Mouse (Mus musculus): Measurements from ENCODE around the gene Camk2g. TPM values are rescaled to one million over a fixed set of nuclear protein-coding genes. Genes with fewer than 3 reads are reported as not detected.

The Camk2g gene
- polyA plus RNA-seq, 1 experiment from 2014 or later: 166 TPM

DNA sequence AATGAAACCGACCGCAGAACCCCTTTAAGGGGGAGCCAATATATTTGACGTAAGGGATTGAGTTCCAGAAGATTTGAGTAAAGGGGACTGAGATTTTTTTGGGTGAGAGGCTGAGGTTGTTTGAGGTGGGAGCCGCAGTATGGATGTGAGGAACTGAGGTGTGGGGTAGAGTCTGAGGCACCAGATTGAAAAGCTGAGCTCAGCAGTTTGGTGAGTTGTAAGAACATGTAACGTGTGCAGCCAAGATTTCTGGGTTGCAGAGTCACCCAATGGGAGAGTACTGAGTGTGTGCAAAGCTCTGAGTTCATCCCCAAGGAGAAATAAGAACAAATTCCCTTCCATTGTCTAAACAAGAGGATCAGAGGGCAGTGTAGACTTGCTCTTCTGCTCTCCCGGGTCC, 4.4 kb upstream of the Camk2g start:
- 87% methylated on average over 6 of the region's 6 CpGs for WGBS
- H3K36me3 ChIP-seq (replicated peaks; ENCODE audit: control insufficient read depth, insufficient read depth): no peaks in the 10 kb centered on the region

DNA sequence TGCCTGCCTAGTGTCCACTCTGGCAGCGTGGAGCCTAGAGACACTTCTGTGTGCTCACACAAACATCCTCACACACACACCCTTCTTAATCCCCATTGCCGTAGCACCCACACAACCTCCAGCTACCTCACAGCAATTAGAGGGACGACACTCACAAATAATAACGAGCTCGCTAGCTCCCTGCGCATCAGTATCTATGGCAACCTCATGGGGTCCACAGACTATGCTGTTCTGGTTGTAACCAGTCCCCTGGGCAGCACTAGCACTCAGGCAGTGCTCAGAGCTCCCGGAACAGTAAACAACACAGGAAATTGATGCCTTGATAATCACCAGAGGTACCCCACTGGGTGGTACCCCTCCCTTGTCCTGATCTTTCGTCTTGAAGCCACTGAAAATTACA, 2.8 kb upstream of the Camk2g start:
- peaks cover 30% of the 10 kb centered on the region for H3K4me1 ChIP-seq (replicated peaks; ENCODE audit: control insufficient read depth, insufficient read depth, low read length)
- DNase-seq (ENCODE audit: low spot score) (no peak), ATAC-seq (ENCODE audit: low FRiP score) (peak; percentile 28; the same call in 1 of the 2 replicates)
- no peaks in the 10 kb centered on the region for H3K27me3 ChIP-seq (ENCODE audit: control insufficient read depth, insufficient read depth, low read length)
- 18% methylated on average over 8 of the region's 8 CpGs for WGBS
- H3K9me3 ChIP-seq (ENCODE audit: control insufficient read depth, low read length): no peaks in the 10 kb centered on the region
- H3K4me3 ChIP-seq (replicated peaks; ENCODE audit: low read length): no peak overlapping the region
- H3K9ac ChIP-seq: no peak overlapping the region
- no peak overlapping the region for H3K27ac ChIP-seq
- no peak overlapping the region; the same call in 1 of the 2 replicates for H3K4me2 ChIP-seq (replicated peaks)
- H3K36me3 ChIP-seq (replicated peaks; ENCODE audit: control insufficient read depth, insufficient read depth): peaks cover 2% of the 10 kb centered on the region; the same call in 1 of the 2 replicates

More for the DNA sequence above, 4.4 kb upstream of the Camk2g start:
- no peak for ATAC-seq (ENCODE audit: low FRiP score)
- no peak for DNase-seq (ENCODE audit: low spot score)
- Histone ChIP-seq H3K4me1 (replicated peaks; ENCODE audit: control insufficient read depth, insufficient read depth, low read length) (peaks cover 19% of the 10 kb centered on the region), H3K4me2 (replicated peaks) (no peak overlapping the region), H3K9me3 (ENCODE audit: control insufficient read depth, low read length) (no peaks in the 10 kb centered on the region), H3K9ac (no peak overlapping the region), H3K27me3 (ENCODE audit: control insufficient read depth, insufficient read depth, low read length) (no peaks in the 10 kb centered on the region), H3K27ac (no peak overlapping the region), H3K4me3 (replicated peaks; ENCODE audit: low read length) (no peak overlapping the region)

DNA sequence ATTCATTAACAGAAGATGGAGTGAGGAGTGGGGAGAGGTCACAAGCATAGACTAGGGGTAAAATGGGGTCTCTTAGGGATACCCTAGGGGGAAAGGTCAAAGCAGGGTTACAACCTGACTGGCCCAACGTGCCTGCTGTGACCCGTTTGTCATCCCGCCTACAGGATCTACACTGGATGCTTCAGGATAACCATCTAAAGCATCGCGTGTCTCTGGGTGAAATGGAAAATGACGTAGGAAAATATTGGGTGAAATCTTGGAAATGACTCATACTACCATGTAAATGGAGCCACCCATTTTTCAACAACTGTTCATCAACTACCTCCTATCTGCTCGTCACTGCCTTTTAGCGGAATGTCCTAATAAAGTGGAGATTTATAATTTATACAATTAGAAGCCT, 2.3 kb upstream of the Camk2g start:
- WGBS: 62% methylated on average over 8 of the region's 8 CpGs
- no peak for ATAC-seq (ENCODE audit: low FRiP score)
- Histone ChIP-seq H3K4me3 (replicated peaks; ENCODE audit: low read length) (no peak overlapping the region), H3K4me2 (replicated peaks) (no peak overlapping the region), H3K27me3 (ENCODE audit: control insufficient read depth, insufficient read depth, low read length) (no peaks in the 10 kb centered on the region), H3K36me3 (replicated peaks; ENCODE audit: control insufficient read depth, insufficient read depth) (peaks cover 7% of the 10 kb centered on the region; the same call in 1 of the 2 replicates), H3K4me1 (replicated peaks; ENCODE audit: control insufficient read depth, insufficient read depth, low read length) (peaks cover 35% of the 10 kb centered on the region), H3K27ac (no peak overlapping the region), H3K9me3 (ENCODE audit: control insufficient read depth, low read length) (no peaks in the 10 kb centered on the region), H3K9ac (0 out of 2 replicates have a peak overlapping the region, but pooled peaks have one; percentile 8)
- no peak for DNase-seq (ENCODE audit: low spot score)

DNA sequence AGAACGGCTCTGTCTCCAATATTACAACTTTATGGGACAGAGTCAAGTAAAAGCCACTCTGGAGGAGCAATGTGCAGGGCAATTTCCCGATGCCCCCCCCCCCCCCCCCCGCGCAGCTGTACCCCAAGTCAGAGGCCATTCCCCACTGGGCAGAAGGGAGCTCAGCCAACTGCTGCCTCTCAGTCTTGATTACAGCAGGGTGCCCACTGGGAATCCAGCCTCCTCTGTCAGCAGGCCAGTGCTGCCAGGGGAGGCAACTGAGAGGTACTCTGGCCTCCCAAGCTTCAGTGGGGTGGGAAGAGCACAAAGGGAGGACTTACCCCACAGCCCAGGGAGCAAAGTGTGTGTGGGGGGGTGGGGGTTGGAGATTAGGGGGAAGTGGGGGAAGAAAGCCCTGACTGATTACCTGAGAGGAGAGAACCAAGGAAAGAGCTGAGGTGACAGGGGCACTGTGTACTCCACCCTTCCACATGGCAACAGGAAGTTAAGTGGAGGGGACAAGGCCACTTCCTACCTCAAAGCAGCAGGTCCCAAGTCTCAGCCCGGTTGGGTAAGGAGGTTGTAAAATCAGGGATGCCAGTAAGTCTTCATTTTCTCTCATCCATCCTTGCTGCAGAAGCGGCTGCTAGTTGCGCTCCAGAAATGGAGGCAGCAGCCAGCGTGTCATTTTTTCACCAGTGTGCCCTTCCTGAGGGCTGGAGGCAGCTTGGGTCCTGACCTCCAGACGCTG, 1.7 kb upstream of the Camk2g start:
- Histone ChIP-seq H3K27me3 (ENCODE audit: control insufficient read depth, insufficient read depth, low read length) (no peaks in the 10 kb centered on the region), H3K4me3 (replicated peaks; ENCODE audit: low read length) (no peak overlapping the region), H3K9me3 (ENCODE audit: control insufficient read depth, low read length) (no peaks in the 10 kb centered on the region), H3K9ac (0 out of 2 replicates have a peak overlapping the region, but pooled peaks have one; percentile 8), H3K4me2 (replicated peaks) (no peak overlapping the region), H3K27ac (no peak overlapping the region), H3K4me1 (replicated peaks; ENCODE audit: control insufficient read depth, insufficient read depth, low read length) (peaks cover 35% of the 10 kb centered on the region), H3K36me3 (replicated peaks; ENCODE audit: control insufficient read depth, insufficient read depth) (peaks cover 13% of the 10 kb centered on the region)
- DNase-seq (ENCODE audit: low spot score): no peak
- WGBS: 35% methylated on average over 8 of the region's 9 CpGs
- ATAC-seq (ENCODE audit: low FRiP score): no peak

DNA sequence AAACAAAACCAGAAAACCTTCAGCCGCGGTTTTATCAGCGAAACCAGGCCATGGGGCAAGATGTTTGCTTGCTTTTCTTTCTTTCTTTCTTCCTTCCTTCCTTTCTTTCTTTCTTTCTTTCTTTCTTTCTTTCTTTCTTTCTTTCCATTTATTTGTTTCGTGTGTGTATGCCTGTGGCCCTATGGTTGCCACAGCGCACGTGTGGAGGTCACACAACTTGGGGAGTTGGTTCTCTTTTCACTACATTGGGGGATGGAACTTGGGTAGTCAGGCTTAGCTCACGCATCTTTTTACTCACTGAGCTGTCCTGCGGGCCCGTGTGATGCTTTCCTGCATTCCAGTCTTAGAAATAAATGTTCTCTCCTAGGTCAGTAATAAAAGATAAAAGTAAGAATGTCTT, 701 bp upstream of the Camk2g start:
- ATAC-seq (ENCODE audit: low FRiP score): no peak
- no peak for DNase-seq (ENCODE audit: low spot score)
- H3K4me3 ChIP-seq (replicated peaks; ENCODE audit: low read length): peak overlapping the region; percentile 91
- H3K9ac ChIP-seq: peak overlapping the region; percentile 87
- H3K4me1 ChIP-seq (replicated peaks; ENCODE audit: control insufficient read depth, insufficient read depth, low read length): peaks cover 35% of the 10 kb centered on the region
- H3K4me2 ChIP-seq (replicated peaks): peak overlapping the region; percentile 84
- 12% methylated on average over 9 of the region's 9 CpGs for WGBS
- no peaks in the 10 kb centered on the region for H3K27me3 ChIP-seq (ENCODE audit: control insufficient read depth, insufficient read depth, low read length)
- no peaks in the 10 kb centered on the region for H3K9me3 ChIP-seq (ENCODE audit: control insufficient read depth, low read length)
- peaks cover 18% of the 10 kb centered on the region for H3K36me3 ChIP-seq (replicated peaks; ENCODE audit: control insufficient read depth, insufficient read depth)
- 0 out of 2 replicates have a peak overlapping the region, but pooled peaks have one; percentile 20 for H3K27ac ChIP-seq

DNA sequence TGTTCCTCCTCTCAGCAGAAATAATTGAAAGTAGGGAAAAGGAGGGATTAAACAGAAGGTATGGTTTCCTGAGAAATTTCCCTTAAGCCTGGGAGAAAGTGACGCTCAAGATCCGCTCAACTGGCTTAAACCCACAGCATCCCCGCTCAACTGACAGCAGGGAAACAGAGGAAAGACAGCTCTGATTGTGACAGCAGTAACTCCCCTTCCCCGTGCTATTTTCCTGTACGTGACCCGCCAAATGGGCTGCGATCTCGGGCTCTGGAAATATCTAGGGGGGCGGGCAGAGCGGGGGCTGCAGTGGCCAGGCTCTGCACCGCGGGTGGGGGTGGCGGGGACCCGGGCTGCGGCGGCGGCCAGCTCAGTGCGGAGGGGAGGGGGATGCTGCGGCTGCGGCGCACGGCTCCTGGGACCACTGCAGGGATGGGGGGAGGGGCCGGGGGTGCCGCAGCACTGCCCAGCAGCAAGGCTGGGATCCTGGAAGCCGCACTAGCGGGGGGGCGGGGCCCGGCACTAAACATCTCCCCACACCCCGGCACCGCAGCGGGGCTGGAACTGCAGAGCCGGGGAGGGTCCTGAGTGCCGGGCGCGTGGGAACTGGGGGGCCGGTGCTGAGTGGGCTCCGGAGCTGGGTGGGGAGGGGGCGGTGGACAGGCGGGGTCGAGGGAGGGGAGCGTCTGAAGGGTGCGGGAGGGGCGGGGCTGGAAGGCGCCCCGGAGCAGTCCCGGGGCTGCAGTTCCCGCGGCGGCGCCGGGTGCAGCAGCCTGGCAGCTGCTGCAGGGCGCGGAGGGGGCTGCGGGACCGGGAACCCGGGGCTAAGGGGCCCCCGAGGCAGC, 748 bp downstream of the Camk2g start:
- ATAC-seq (ENCODE audit: low FRiP score) (peak; percentile 73), DNase-seq (ENCODE audit: low spot score) (peak; percentile 35)
- Histone ChIP-seq H3K9ac (peak overlapping the region; percentile 87), H3K36me3 (replicated peaks; ENCODE audit: control insufficient read depth, insufficient read depth) (peaks cover 31% of the 10 kb centered on the region), H3K4me1 (replicated peaks; ENCODE audit: control insufficient read depth, insufficient read depth, low read length) (peaks cover 35% of the 10 kb centered on the region), H3K27ac (peak overlapping the region; percentile 85), H3K9me3 (ENCODE audit: control insufficient read depth, low read length) (no peaks in the 10 kb centered on the region), H3K4me3 (replicated peaks; ENCODE audit: low read length) (peak overlapping the region; percentile 91), H3K4me2 (replicated peaks) (peak overlapping the region; percentile 84), H3K27me3 (ENCODE audit: control insufficient read depth, insufficient read depth, low read length) (no peaks in the 10 kb centered on the region)
- WGBS: under 1% methylated on average over 32 of the region's 57 CpGs

DNA sequence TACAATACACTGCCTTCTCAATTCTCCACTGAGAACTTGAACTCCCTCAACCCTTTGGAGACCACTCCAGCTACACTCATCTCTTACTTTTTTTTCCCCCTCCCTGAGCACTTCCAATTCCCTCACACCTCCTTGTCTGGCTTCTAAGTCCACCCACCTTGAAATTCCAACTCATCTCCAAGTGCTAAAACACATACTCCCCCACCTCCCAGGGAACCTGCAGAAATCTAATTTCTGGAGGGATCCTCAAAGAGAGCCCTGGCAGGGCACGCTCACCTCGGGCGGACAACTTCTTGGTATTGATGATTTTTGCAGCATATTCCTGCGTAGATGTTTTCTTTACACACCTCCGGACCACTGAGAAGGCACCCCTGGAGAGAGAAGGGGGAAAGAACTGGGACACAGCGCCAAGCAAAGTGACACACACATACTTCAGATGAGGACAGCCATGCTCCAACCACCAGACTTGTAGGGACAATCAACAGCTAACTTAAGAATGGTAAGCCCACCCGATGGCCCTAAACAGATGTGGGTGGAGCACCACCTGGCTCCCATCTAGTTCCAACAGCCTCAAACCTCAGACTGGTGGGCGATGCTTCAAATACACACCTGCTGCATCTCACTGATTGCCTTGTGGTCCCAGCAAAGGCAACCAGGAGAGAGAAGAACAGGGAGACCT, 1.5 kb downstream of the Camk2g start:
- Histone ChIP-seq H3K4me1 (replicated peaks; ENCODE audit: control insufficient read depth, insufficient read depth, low read length) (peaks cover 35% of the 10 kb centered on the region), H3K27ac (peak overlapping the region; percentile 85), H3K4me2 (replicated peaks) (peak overlapping the region; percentile 84), H3K9me3 (ENCODE audit: control insufficient read depth, low read length) (no peaks in the 10 kb centered on the region), H3K36me3 (replicated peaks; ENCODE audit: control insufficient read depth, insufficient read depth) (peaks cover 35% of the 10 kb centered on the region), H3K27me3 (ENCODE audit: control insufficient read depth, insufficient read depth, low read length) (no peaks in the 10 kb centered on the region), H3K9ac (peak overlapping the region; percentile 87), H3K4me3 (replicated peaks; ENCODE audit: low read length) (peak overlapping the region; percentile 91)
- ATAC-seq (ENCODE audit: low FRiP score) (no peak), DNase-seq (ENCODE audit: low spot score) (no peak)
- WGBS: 69% methylated on average over 8 of the region's 8 CpGs

DNA sequence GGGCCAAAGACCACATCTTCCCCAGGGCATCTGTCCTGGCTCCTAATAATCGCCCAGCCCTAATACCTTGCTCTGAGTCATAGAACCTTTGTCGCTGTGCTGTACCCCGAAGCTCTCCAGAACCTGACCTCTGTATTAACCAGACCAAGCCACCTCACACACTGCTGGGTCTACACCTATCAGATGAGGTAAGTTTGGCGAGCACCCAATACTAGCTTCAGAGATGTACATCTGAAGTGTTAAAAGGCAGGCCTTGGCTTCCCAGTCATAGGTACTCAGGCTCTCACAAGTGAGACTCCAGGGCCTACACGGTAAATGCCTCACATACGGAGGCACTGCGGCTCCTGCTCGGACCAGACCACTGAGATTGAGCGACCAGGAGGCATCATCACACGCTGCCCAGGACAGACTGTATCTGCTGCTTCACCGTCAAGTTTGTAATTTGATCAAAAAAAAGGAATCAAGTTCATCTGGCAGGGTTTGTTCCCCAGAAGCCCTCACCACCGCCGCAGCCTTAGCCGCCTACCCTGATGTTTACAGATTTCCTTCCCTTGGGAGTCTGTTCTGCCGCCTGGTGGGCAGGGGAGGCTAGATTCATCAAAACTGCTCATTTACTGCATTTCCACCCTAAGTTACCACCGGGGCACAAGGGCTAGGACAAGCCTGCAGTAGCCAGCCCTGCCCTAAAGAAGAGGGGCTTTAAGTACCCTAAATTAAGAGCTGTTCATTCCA, 2.2 kb downstream of the Camk2g start:
- ATAC-seq (ENCODE audit: low FRiP score) (no peak), DNase-seq (ENCODE audit: low spot score) (no peak)
- no peaks in the 10 kb centered on the region for H3K9me3 ChIP-seq (ENCODE audit: control insufficient read depth, low read length)
- H3K4me3 ChIP-seq (replicated peaks; ENCODE audit: low read length): no peak overlapping the region
- peaks cover 42% of the 10 kb centered on the region for H3K36me3 ChIP-seq (replicated peaks; ENCODE audit: control insufficient read depth, insufficient read depth)
- no peaks in the 10 kb centered on the region for H3K27me3 ChIP-seq (ENCODE audit: control insufficient read depth, insufficient read depth, low read length)
- 76% methylated on average over 16 of the region's 16 CpGs for WGBS
- peak overlapping the region; percentile 84 for H3K4me2 ChIP-seq (replicated peaks)
- H3K27ac ChIP-seq: no peak overlapping the region
- peaks cover 33% of the 10 kb centered on the region for H3K4me1 ChIP-seq (replicated peaks; ENCODE audit: control insufficient read depth, insufficient read depth, low read length)
- H3K9ac ChIP-seq: peak overlapping the region; percentile 34

Data from hindbrain, embryonic 14.5 days (tissue).